Mouse (Mus musculus): ENCODE data around the gene Gfi1. TPM values are rescaled to one million over a fixed set of nuclear protein-coding genes. Genes with fewer than 3 reads are reported as not detected.

The Gfi1 gene
- polyA plus RNA-seq, 1 experiment from 2014 or later = not detected

- Histone ChIP-seq H3K4me2 (no peak overlapping the region), H3K36me3 (no peaks in the 10 kb centered on the region), H3K27me3 (replicated peaks) (no peaks in the 10 kb centered on the region), H3K4me1 (peaks cover 7% of the 10 kb centered on the region), H3K9ac (no peak overlapping the region), H3K27ac (replicated peaks) (no peak overlapping the region), H3K9me3 (0 out of 2 replicates have a peak, but pooled peaks cover 5% of the 10 kb centered on the region), H3K4me3 (no peak overlapping the region)
- no peak for ATAC-seq (ENCODE audit: extremely low read depth, insufficient number of reproducible peaks, low FRiP score, low TSS enrichment)
- WGBS = 74% methylated on average over 9 of the region's 9 CpGs
These were observed 24.2 kb downstream of the Gfi1 start for GRCm38 (mm10) chr5:107701658-107702057.

- Histone ChIP-seq H3K4me3 (no peak overlapping the region), H3K27ac (replicated peaks) (no peak overlapping the region), H3K27me3 (replicated peaks) (no peaks in the 10 kb centered on the region), H3K9me3 (0 out of 2 replicates have a peak, but pooled peaks cover 5% of the 10 kb centered on the region), H3K4me2 (peak overlapping the region; percentile 40; the same call in 1 of the 2 replicates), H3K4me1 (peaks cover 7% of the 10 kb centered on the region), H3K36me3 (no peaks in the 10 kb centered on the region), H3K9ac (no peak overlapping the region)
- WGBS = 46% methylated on average over 10 of the region's 10 CpGs
- no peak for ATAC-seq (ENCODE audit: extremely low read depth, insufficient number of reproducible peaks, low FRiP score, low TSS enrichment)
These were observed 25.0 kb downstream of the Gfi1 start for GRCm38 (mm10) chr5:107700873-107701272.

- H3K4me3 ChIP-seq = no peak overlapping the region
- 0 out of 2 replicates have a peak, but pooled peaks cover 5% of the 10 kb centered on the region for H3K9me3 ChIP-seq
- H3K36me3 ChIP-seq = no peaks in the 10 kb centered on the region
- no peak overlapping the region for H3K4me2 ChIP-seq
- no peak for ATAC-seq (ENCODE audit: extremely low read depth, insufficient number of reproducible peaks, low FRiP score, low TSS enrichment)
- H3K4me1 ChIP-seq = peaks cover 7% of the 10 kb centered on the region
- WGBS = 70% methylated on average over 8 of the region's 8 CpGs
- no peak overlapping the region for H3K27ac ChIP-seq (replicated peaks)
- no peaks in the 10 kb centered on the region for H3K27me3 ChIP-seq (replicated peaks)
- no peak overlapping the region for H3K9ac ChIP-seq
These were observed 26.9 kb downstream of the Gfi1 start for GRCm38 (mm10) chr5:107698888-107699287.

- no peak overlapping the region for H3K9ac ChIP-seq
- no peak overlapping the region for H3K27ac ChIP-seq (replicated peaks)
- no peaks in the 10 kb centered on the region for H3K36me3 ChIP-seq
- H3K4me3 ChIP-seq = no peak overlapping the region
- 0 out of 2 replicates have a peak, but pooled peaks cover 5% of the 10 kb centered on the region for H3K9me3 ChIP-seq
- H3K27me3 ChIP-seq (replicated peaks) = peaks cover 4% of the 10 kb centered on the region
- no peak overlapping the region for H3K4me2 ChIP-seq
- no peaks in the 10 kb centered on the region for H3K4me1 ChIP-seq
- ATAC-seq (ENCODE audit: extremely low read depth, insufficient number of reproducible peaks, low FRiP score, low TSS enrichment) = no peak
- 76% methylated on average over 3 of the region's 3 CpGs for WGBS
These were observed 30.8 kb downstream of the Gfi1 start for GRCm38 (mm10) chr5:107695019-107695418.

- H3K4me1 ChIP-seq = peaks cover 11% of the 10 kb centered on the region
- peaks cover 23% of the 10 kb centered on the region for H3K27me3 ChIP-seq (replicated peaks)
- H3K9ac ChIP-seq = peak overlapping the region; percentile 74
- peak overlapping the region; percentile 58 for H3K4me3 ChIP-seq
- peak overlapping the region; percentile 85 for H3K4me2 ChIP-seq
- H3K27ac ChIP-seq (replicated peaks) = no peak overlapping the region
- ATAC-seq (ENCODE audit: extremely low read depth, insufficient number of reproducible peaks, low FRiP score, low TSS enrichment) = no peak
- H3K9me3 ChIP-seq = 0 out of 2 replicates have a peak, but pooled peaks cover 2% of the 10 kb centered on the region
- WGBS = 23% methylated on average over 9 of the region's 9 CpGs
- no peaks in the 10 kb centered on the region for H3K36me3 ChIP-seq
These were observed 37.4 kb downstream of the Gfi1 start for GRCm38 (mm10) chr5:107688499-107688866.

GRCm38 (mm10) chr5:107687592-107688498 lies 38.0 kb downstream of the Gfi1 start:
- 12% methylated on average over 46 of the region's 46 CpGs for WGBS
- H3K4me1 ChIP-seq = peaks cover 11% of the 10 kb centered on the region
- 0 out of 2 replicates have a peak, but pooled peaks cover 2% of the 10 kb centered on the region for H3K9me3 ChIP-seq
- H3K4me3 ChIP-seq = peak overlapping the region; percentile 58
- H3K9ac ChIP-seq = peak overlapping the region; percentile 74
- H3K4me2 ChIP-seq = peak overlapping the region; percentile 85
- no peak overlapping the region for H3K27ac ChIP-seq (replicated peaks)
- ATAC-seq (ENCODE audit: extremely low read depth, insufficient number of reproducible peaks, low FRiP score, low TSS enrichment) = peak; percentile 54; the same call in 1 of the 2 replicates
- peaks cover 23% of the 10 kb centered on the region for H3K27me3 ChIP-seq (replicated peaks)
- no peaks in the 10 kb centered on the region for H3K36me3 ChIP-seq

- ATAC-seq (ENCODE audit: extremely low read depth, insufficient number of reproducible peaks, low FRiP score, low TSS enrichment) = no peak
- H3K4me1 ChIP-seq = peaks cover 11% of the 10 kb centered on the region
- H3K27me3 ChIP-seq (replicated peaks) = peaks cover 20% of the 10 kb centered on the region
- 91% methylated on average over 5 of the region's 5 CpGs for WGBS
- no peak overlapping the region for H3K4me3 ChIP-seq
- no peak overlapping the region for H3K9ac ChIP-seq
- no peak overlapping the region for H3K27ac ChIP-seq (replicated peaks)
- no peak overlapping the region for H3K4me2 ChIP-seq
- H3K36me3 ChIP-seq = no peaks in the 10 kb centered on the region
- H3K9me3 ChIP-seq = 0 out of 2 replicates have a peak, but pooled peaks cover 2% of the 10 kb centered on the region
These were observed 38.7 kb downstream of the Gfi1 start for GRCm38 (mm10) chr5:107687161-107687560.

GRCm38 (mm10) chr5:107684380-107684779 lies 41.5 kb downstream of the Gfi1 start:
- peaks cover 11% of the 10 kb centered on the region for H3K4me1 ChIP-seq
- no peak overlapping the region for H3K4me3 ChIP-seq
- no peak for ATAC-seq (ENCODE audit: extremely low read depth, insufficient number of reproducible peaks, low FRiP score, low TSS enrichment)
- WGBS = 59% methylated on average over 2 of the region's 2 CpGs
- H3K9me3 ChIP-seq = 0 out of 2 replicates have a peak, but pooled peaks cover 2% of the 10 kb centered on the region
- no peak overlapping the region for H3K27ac ChIP-seq (replicated peaks)
- H3K4me2 ChIP-seq = no peak overlapping the region
- peaks cover 17% of the 10 kb centered on the region for H3K27me3 ChIP-seq (replicated peaks)
- no peaks in the 10 kb centered on the region for H3K36me3 ChIP-seq
- H3K9ac ChIP-seq = no peak overlapping the region

- Histone ChIP-seq H3K27me3 (replicated peaks) (0 out of 2 replicates have a peak, but pooled peaks cover 3% of the 10 kb centered on the region), H3K27ac (replicated peaks) (no peak overlapping the region), H3K4me3 (no peak overlapping the region), H3K9ac (no peak overlapping the region), H3K4me2 (no peak overlapping the region), H3K9me3 (no peaks in the 10 kb centered on the region), H3K36me3 (no peaks in the 10 kb centered on the region), H3K4me1 (peaks cover 3% of the 10 kb centered on the region; the same call in 1 of the 2 replicates)
- no peak for ATAC-seq (ENCODE audit: extremely low read depth, insufficient number of reproducible peaks, low FRiP score, low TSS enrichment)
- 71% methylated on average over 5 of the region's 5 CpGs for WGBS
These were observed 44.5 kb downstream of the Gfi1 start for GRCm38 (mm10) chr5:107681300-107681699.

GRCm38 (mm10) chr5:107678392-107678791 lies 47.4 kb downstream of the Gfi1 start:
- ATAC-seq (ENCODE audit: extremely low read depth, insufficient number of reproducible peaks, low FRiP score, low TSS enrichment) = no peak
- H3K27ac ChIP-seq (replicated peaks) = no peak overlapping the region
- H3K27me3 ChIP-seq (replicated peaks) = 0 out of 2 replicates have a peak, but pooled peaks cover 3% of the 10 kb centered on the region
- H3K4me3 ChIP-seq = no peak overlapping the region
- no peak overlapping the region for H3K9ac ChIP-seq
- no peaks in the 10 kb centered on the region for H3K9me3 ChIP-seq
- 49% methylated on average over 5 of the region's 5 CpGs for WGBS
- H3K36me3 ChIP-seq = no peaks in the 10 kb centered on the region
- H3K4me2 ChIP-seq = no peak overlapping the region
- H3K4me1 ChIP-seq = peaks cover 3% of the 10 kb centered on the region; the same call in 1 of the 2 replicates
